Comparison of ENCODE assay signal across 17 mouse cellular contexts in the genomic region with DNA sequence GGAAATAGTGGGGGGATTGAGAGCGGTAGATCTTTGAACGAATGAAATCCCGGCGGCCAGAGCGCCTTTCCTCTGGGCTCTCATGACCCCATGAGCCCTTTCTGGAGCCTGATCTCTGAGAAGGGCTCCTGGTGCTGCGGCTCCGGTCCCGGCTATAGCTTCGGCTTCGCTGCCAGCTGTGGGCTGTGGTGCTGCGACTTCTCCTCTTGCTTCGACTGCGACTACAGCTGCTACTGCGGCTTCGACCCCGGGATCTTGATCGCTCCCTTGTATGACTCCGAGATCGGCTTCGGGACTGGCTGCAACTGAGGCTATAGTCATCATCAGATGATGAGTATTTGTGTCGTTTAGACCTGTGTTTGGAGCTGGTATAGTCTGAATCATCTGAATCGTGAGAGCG. TPM values are rescaled to one million over a fixed set of nuclear protein-coding genes. Genes with fewer than 3 reads are reported as not detected.
"Had no signal": no experiment of that assay in that cellular context is flagged by ENCODE, and none has a peak within 500 bp of the region (broad histone marks: within the 10 kb centered on the region; RNA-seq: fewer than 3 reads in every experiment).

No protein-coding gene starts in this region.

- H3K27ac ChIP-seq: liver, embryonic 14.5 days; lung, embryonic 15.5 days; macrophage; midbrain, embryonic 13.5 days; midbrain, embryonic 15.5 days; neural tube, embryonic 12.5 days; stomach, embryonic 15.5 days; stomach, postnatal 0 days had no signal

- DNase-seq: lung, adult 2 months; lung, postnatal 14 days; lung, postnatal 36 days; right cerebral cortex, postnatal 14 days; thymus, adult 2 months; thymus, postnatal 25 days; thymus, postnatal 4 days had no signal

- H3K27me3 ChIP-seq: lung, embryonic 15.5 days; midbrain, embryonic 13.5 days; midbrain, embryonic 15.5 days; neural tube, embryonic 12.5 days; stomach, embryonic 15.5 days had no signal

- H3K9me3 ChIP-seq: lung, embryonic 15.5 days; midbrain, embryonic 13.5 days; midbrain, embryonic 15.5 days; neural tube, embryonic 12.5 days; stomach, embryonic 15.5 days had no signal

- H3K4me1 ChIP-seq: lung, embryonic 15.5 days; midbrain, embryonic 13.5 days; midbrain, embryonic 15.5 days; neural tube, embryonic 12.5 days; stomach, embryonic 15.5 days had no signal

- H3K4me2 ChIP-seq: lung, embryonic 15.5 days; midbrain, embryonic 11.5 days; midbrain, embryonic 13.5 days; midbrain, embryonic 15.5 days; neural tube, embryonic 12.5 days; stomach, embryonic 15.5 days had no signal

- H3K9ac ChIP-seq: liver, embryonic 14.5 days; lung, embryonic 15.5 days; midbrain, embryonic 13.5 days; midbrain, embryonic 15.5 days; neural tube, embryonic 12.5 days; stomach, embryonic 15.5 days had no signal

- H3K4me3 ChIP-seq: lung, embryonic 15.5 days; midbrain, embryonic 13.5 days; midbrain, embryonic 15.5 days; neural tube, embryonic 12.5 days; stomach, embryonic 15.5 days had no signal

- ATAC-seq: lung, postnatal 0 days; midbrain, embryonic 13.5 days; midbrain, embryonic 15.5 days had no signal

RNA-seq across cellular contexts. Expression of a gene that starts 32.1 kb away (rescaled TPM):
- polyA plus RNA-seq: macrophage had no signal
